Mouse (Mus musculus) midbrain, embryonic 13.5 days (tissue): ENCODE results near the gene Nos1ap. TPM values are rescaled to one million over a fixed set of nuclear protein-coding genes. Genes with fewer than 3 reads are reported as not detected.

Experiments used
- ATAC-seq: fragments of 200-750 bp; cut with Nextera tagmentation; 2 replicates; pipeline ENCODE4 v1.8.0; 2017; ENCODE audit warnings: mild to moderate bottlenecking, moderate TSS enrichment, moderate library complexity
- H3K27ac ChIP-seq: fragments of 300-500 bp; sonication (generic); 2 replicates; pipeline ENCODE4 v1.5.1; 2015; ENCODE audit warnings: inconsistent platforms, mild to moderate bottlenecking, moderate library complexity
- H3K27me3 ChIP-seq: fragments of 300-500 bp; sonication (generic); 2 replicates; pipeline ENCODE4 v1.6.1; 2015; ENCODE audit warnings: mild to moderate bottlenecking, inconsistent platforms
- H3K36me3 ChIP-seq: fragments of 300-500 bp; sonication (generic); 2 replicates; pipeline ENCODE4 v1.6.1; 2015; ENCODE audit warnings: mild to moderate bottlenecking, inconsistent platforms
- H3K4me1 ChIP-seq: fragments of 300-500 bp; sonication (generic); replicated peaks from 2 replicates; pipeline ENCODE4 v1.6.1; 2015; ENCODE audit warnings: inconsistent platforms
- H3K4me2 ChIP-seq: fragments of 300-500 bp; sonication (generic); replicated peaks from 2 replicates; pipeline ENCODE4 v1.6.1; 2015; ENCODE audit warnings: moderate library complexity, mild to moderate bottlenecking, inconsistent platforms
- H3K4me3 ChIP-seq: fragments of 300-500 bp; sonication (generic); replicated peaks from 2 replicates; pipeline ENCODE4 v1.5.1; 2015; ENCODE audit warnings: mild to moderate bottlenecking, inconsistent platforms
- H3K9ac ChIP-seq: fragments of 300-500 bp; sonication (generic); replicated peaks from 2 replicates; pipeline ENCODE4 v1.6.1; 2015; ENCODE audit warnings: mild to moderate bottlenecking, inconsistent platforms
- H3K9me3 ChIP-seq: fragments of 300-500 bp; sonication (generic); 2 replicates; pipeline ENCODE4 v1.6.1; 2016; ENCODE audit warnings: mild to moderate bottlenecking, inconsistent platforms
- WGBS: fragments of 180-500 bp; shearing (Covaris S2); methylation state at CpG from one replicate; pipeline ENCODE4 v1.1.7; 2015; 5-methylcytosine and 5-hydroxymethylcytosine counted together
- polyA plus RNA-seq: library from polyadenylated mRNA; unstranded; fragments of >200 nt; fragmentation: Nextera tagmentation; extraction: Ambion mirVana; gene quantifications from 2 replicates; pipeline ENCODE4 v1.2.1, GENCODE M21; 2015

Nos1ap gene
- polyA plus RNA-seq, 1 experiment from 2014 or later, result 17.2 TPM

GRCm38 (mm10) chr1:170495538-170496183, 94.0 kb downstream of the Nos1ap start:
- no peak overlapping the region for H3K9ac ChIP-seq
- H3K27ac ChIP-seq, result no peak overlapping the region
- 77% methylated on average over 13 of the region's 13 CpGs for WGBS
- peaks cover 8% of the 10 kb centered on the region; the same call in 1 of the 2 replicates for H3K4me1 ChIP-seq
- no peak for ATAC-seq
- H3K9me3 ChIP-seq, result no peaks in the 10 kb centered on the region
- no peak overlapping the region for H3K4me3 ChIP-seq
- H3K36me3 ChIP-seq, result no peaks in the 10 kb centered on the region
- no peak overlapping the region for H3K4me2 ChIP-seq
- H3K27me3 ChIP-seq, result no peaks in the 10 kb centered on the region

DNA sequence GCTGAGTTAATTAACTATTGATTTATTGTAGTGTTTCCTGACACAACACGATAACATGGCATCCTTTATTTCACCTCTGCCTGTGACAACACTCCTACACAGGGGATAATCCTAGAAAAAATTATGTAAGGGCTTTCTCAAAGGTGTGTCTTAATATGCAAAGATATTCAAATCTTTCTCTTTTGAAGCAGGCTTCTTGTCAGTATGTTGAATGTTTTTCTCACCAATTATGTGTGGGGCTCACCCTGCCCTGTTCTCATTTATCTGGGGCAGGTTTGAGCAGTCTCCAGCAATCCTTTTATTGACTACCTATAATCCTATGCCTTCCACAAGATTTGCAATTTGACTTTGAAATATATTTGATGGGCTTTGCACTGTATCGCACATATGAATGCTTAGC, 97.1 kb downstream of the Nos1ap start:
- no peak overlapping the region for H3K4me2 ChIP-seq
- H3K9me3 ChIP-seq, result no peaks in the 10 kb centered on the region
- no peak overlapping the region for H3K9ac ChIP-seq
- 58% methylated on average over 2 of the region's 2 CpGs for WGBS
- no peaks in the 10 kb centered on the region for H3K36me3 ChIP-seq
- H3K27ac ChIP-seq, result 0 out of 2 replicates have a peak overlapping the region, but pooled peaks have one; percentile 14
- peaks cover 8% of the 10 kb centered on the region; the same call in 1 of the 2 replicates for H3K4me1 ChIP-seq
- peak; percentile 65 for ATAC-seq
- no peaks in the 10 kb centered on the region for H3K27me3 ChIP-seq
- H3K4me3 ChIP-seq, result no peak overlapping the region

- H3K4me1 ChIP-seq, result peaks cover 8% of the 10 kb centered on the region; the same call in 1 of the 2 replicates
- no peaks in the 10 kb centered on the region for H3K9me3 ChIP-seq
- no peak overlapping the region for H3K4me2 ChIP-seq
- no peak overlapping the region; the same call in 1 of the 2 replicates for H3K27ac ChIP-seq
- ATAC-seq, result 0 out of 2 replicates have a peak, but pooled peaks have one; percentile 27
- H3K9ac ChIP-seq, result no peak overlapping the region
- H3K27me3 ChIP-seq, result no peaks in the 10 kb centered on the region
- WGBS, result 79% methylated on average over 4 of the region's 4 CpGs
- H3K4me3 ChIP-seq, result no peak overlapping the region
- no peaks in the 10 kb centered on the region for H3K36me3 ChIP-seq
These were observed 97.6 kb downstream of the Nos1ap start for GRCm38 (mm10) chr1:170492027-170492426.

- Histone ChIP-seq H3K4me1 (peaks cover 14% of the 10 kb centered on the region; the same call in 1 of the 2 replicates), H3K27ac (no peak overlapping the region), H3K36me3 (no peaks in the 10 kb centered on the region), H3K4me2 (no peak overlapping the region), H3K9me3 (no peaks in the 10 kb centered on the region), H3K27me3 (no peaks in the 10 kb centered on the region), H3K9ac (no peak overlapping the region), H3K4me3 (no peak overlapping the region)
- no peak for ATAC-seq
- WGBS, result 92% methylated on average over 7 of the region's 7 CpGs
These were observed 99.7 kb downstream of the Nos1ap start for GRCm38 (mm10) chr1:170489936-170490335.

GRCm38 (mm10) chr1:170489450-170489849, 100.2 kb downstream of the Nos1ap start:
- no peaks in the 10 kb centered on the region for H3K36me3 ChIP-seq
- 83% methylated on average over 6 of the region's 6 CpGs for WGBS
- H3K9ac ChIP-seq, result no peak overlapping the region
- no peaks in the 10 kb centered on the region for H3K27me3 ChIP-seq
- ATAC-seq, result no peak
- no peak overlapping the region for H3K4me3 ChIP-seq
- H3K27ac ChIP-seq, result no peak overlapping the region
- H3K4me1 ChIP-seq, result peaks cover 16% of the 10 kb centered on the region; the same call in 1 of the 2 replicates
- no peak overlapping the region for H3K4me2 ChIP-seq
- H3K9me3 ChIP-seq, result no peaks in the 10 kb centered on the region

DNA sequence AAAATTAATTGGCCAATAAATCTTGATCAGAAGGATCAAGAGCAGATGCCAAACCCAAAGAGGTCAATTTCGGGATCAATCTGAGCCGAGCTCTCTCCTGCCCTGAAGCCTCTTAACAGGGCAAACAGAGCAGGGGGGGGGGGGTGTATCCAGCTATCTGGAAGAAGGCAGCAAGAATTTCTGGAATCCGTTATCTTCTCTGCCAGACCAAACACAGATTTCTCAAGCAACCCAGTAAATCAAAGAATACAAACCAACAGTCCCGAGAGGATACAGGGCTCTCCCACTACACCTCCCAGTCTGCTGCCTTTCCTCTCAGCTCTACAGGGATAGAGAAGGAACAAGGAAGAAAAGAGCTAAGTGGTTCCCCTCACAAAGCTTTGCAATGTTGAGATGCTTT, 104.5 kb downstream of the Nos1ap start:
- Histone ChIP-seq H3K4me3 (no peak overlapping the region), H3K9me3 (no peaks in the 10 kb centered on the region), H3K9ac (no peak overlapping the region), H3K27me3 (no peaks in the 10 kb centered on the region; the same call in 1 of the 2 replicates), H3K4me2 (no peak overlapping the region), H3K4me1 (0 out of 2 replicates have a peak, but pooled peaks cover 8% of the 10 kb centered on the region), H3K27ac (no peak overlapping the region; the same call in 1 of the 2 replicates), H3K36me3 (no peaks in the 10 kb centered on the region)
- WGBS, result 36% methylated on average over 4 of the region's 4 CpGs
- no peak for ATAC-seq

- H3K9ac ChIP-seq, result no peak overlapping the region
- no peaks in the 10 kb centered on the region; the same call in 1 of the 2 replicates for H3K27me3 ChIP-seq
- H3K36me3 ChIP-seq, result no peaks in the 10 kb centered on the region
- H3K27ac ChIP-seq, result no peak overlapping the region
- 87% methylated on average over 7 of the region's 8 CpGs for WGBS
- no peak overlapping the region for H3K4me3 ChIP-seq
- no peak overlapping the region for H3K4me2 ChIP-seq
- H3K9me3 ChIP-seq, result no peaks in the 10 kb centered on the region
- H3K4me1 ChIP-seq, result peaks cover 29% of the 10 kb centered on the region
- no peak for ATAC-seq
These were observed 107.3 kb downstream of the Nos1ap start for GRCm38 (mm10) chr1:170482236-170482905.

DNA sequence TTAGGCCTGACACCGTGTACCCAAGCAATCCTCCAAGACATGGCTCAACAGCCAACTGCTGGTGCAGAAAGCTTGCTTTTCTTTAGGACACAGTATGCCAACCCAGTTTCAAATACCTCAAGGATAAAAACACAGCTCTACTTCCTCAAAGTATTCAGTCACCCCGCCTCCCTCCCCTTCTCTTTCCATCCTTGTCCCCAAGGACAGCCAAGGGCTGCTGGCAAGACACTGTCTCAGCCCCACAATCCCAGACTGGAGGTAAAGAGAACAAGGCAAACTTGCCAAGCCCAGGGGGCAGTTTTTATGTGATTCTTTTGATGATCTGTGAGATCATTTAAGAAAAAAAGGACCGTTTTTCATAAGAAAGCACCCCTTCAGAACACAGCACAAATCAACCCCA, 108.6 kb downstream of the Nos1ap start:
- WGBS, result 82% methylated on average over 3 of the region's 3 CpGs
- Histone ChIP-seq H3K36me3 (no peaks in the 10 kb centered on the region), H3K9me3 (no peaks in the 10 kb centered on the region), H3K4me3 (no peak overlapping the region), H3K27ac (no peak overlapping the region), H3K4me2 (no peak overlapping the region), H3K4me1 (peaks cover 38% of the 10 kb centered on the region), H3K27me3 (no peaks in the 10 kb centered on the region; the same call in 1 of the 2 replicates), H3K9ac (no peak overlapping the region)
- no peak for ATAC-seq

DNA sequence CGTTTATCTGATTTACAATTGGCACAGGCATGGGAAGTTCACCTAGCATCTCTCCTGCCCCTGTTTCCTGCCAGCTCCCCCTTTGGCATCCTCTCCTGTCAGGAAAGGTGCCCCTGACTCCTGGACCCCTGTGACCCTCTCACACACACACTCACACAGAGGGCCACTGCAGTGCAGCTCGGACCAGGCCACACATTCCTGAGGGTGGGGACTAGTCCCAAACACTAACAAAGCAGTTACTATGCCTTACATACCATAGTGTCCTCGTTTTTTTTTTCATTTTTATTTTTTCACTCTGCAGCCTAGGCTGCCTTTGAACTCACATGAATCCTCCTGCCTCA, 110.2 kb downstream of the Nos1ap start:
- no peak overlapping the region for H3K9ac ChIP-seq
- H3K27ac ChIP-seq, result no peak overlapping the region
- H3K4me2 ChIP-seq, result no peak overlapping the region
- H3K27me3 ChIP-seq, result no peaks in the 10 kb centered on the region; the same call in 1 of the 2 replicates
- H3K4me3 ChIP-seq, result no peak overlapping the region
- 27% methylated on average over 3 of the region's 3 CpGs for WGBS
- peaks cover 30% of the 10 kb centered on the region for H3K4me1 ChIP-seq
- no peak for ATAC-seq
- H3K36me3 ChIP-seq, result no peaks in the 10 kb centered on the region
- H3K9me3 ChIP-seq, result no peaks in the 10 kb centered on the region

DNA sequence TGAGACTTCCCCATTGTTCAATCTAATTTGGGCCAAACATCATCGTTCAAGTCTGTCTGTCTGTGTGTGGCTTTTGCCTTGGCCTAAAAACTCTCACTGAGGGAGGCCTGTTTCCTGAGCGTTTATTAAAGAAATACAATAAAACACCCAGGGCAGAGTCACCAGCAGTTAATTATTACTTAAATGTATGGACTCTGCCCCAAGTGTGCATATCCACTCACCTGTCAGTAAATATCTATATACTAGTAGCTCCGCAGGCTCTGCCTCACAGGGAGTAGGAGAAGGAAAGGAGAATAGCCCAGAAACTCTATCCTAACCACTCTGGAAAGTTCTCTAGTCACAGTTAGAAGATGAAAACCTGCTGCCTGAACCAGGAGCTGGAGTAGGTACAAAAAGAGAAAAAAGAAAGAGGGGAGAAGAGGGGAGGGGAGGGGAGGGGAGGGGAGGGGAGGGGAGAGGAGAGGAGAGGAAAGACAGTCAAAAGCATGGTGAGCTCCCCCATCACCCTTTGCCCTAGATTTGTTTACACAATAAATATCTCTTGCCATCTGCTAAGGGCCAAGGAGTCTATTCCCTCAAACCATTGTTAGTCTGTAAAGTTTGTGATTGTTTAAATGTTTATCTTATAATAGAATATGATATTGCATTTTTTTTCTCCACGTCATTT, 110.7 kb downstream of the Nos1ap start:
- no peak overlapping the region for H3K4me2 ChIP-seq
- no peaks in the 10 kb centered on the region for H3K9me3 ChIP-seq
- peaks cover 30% of the 10 kb centered on the region for H3K4me1 ChIP-seq
- no peak overlapping the region for H3K9ac ChIP-seq
- H3K4me3 ChIP-seq, result no peak overlapping the region
- WGBS, result 55% methylated on average over 4 of the region's 4 CpGs
- ATAC-seq, result no peak
- no peaks in the 10 kb centered on the region; the same call in 1 of the 2 replicates for H3K27me3 ChIP-seq
- no peaks in the 10 kb centered on the region for H3K36me3 ChIP-seq
- 0 out of 2 replicates have a peak overlapping the region, but pooled peaks have one; percentile 70 for H3K27ac ChIP-seq

GRCm38 (mm10) chr1:170477636-170478600, 111.7 kb downstream of the Nos1ap start:
- Histone ChIP-seq H3K4me3 (no peak overlapping the region), H3K4me1 (peaks cover 30% of the 10 kb centered on the region), H3K9ac (peak overlapping the region; percentile 49), H3K9me3 (no peaks in the 10 kb centered on the region), H3K4me2 (peak overlapping the region; percentile 30), H3K27ac (peak overlapping the region; percentile 70), H3K27me3 (no peaks in the 10 kb centered on the region; the same call in 1 of the 2 replicates), H3K36me3 (no peaks in the 10 kb centered on the region)
- 10% methylated on average over 10 of the region's 10 CpGs for WGBS
- ATAC-seq, result peak; percentile 88
